Mouse (Mus musculus) right cerebral cortex, adult 2 months (tissue): ENCODE data around the gene Inpp5b.
A peak's percentile ranks its signal among the peaks of the same experiment; 100 is the strongest.
"Not testable (repeated sequence)": the region's sequence is repeated elsewhere in the genome, so short reads cannot be mapped to it uniquely, and the experiment has no call there.

Source experiments
- DNase-seq, 2 experiments: peaks; one replicate each; pipeline ENCODE4 v3.0.0; 2021 to 2022; ENCODE audit warnings: low spot score in 2 of 2

Gene Inpp5b

DNA sequence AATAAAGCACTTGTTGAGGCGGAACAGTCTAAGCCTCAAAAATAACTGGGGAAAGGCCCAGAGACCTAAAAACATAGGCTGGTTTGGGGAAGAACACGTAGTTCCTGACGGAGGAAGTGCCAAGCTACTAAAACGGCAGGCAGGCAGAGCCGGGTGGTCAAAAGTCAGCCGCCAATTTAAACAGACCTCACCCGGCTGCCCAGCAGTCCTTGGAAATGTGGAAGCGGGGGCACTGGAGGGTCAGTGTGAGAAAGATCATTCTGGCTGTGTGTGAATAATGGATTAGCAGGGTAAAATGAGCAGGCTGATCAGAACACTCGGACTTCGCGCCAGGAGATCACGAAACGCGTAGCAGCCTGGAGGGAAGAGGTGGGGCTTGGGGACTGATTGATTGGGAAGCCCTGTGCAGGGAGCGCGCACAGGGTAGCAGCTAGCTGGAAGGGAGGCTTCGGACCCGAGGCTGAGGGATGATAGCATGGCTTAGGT lies 31.6 kb upstream of the Inpp5b start:
- DNase-seq, result no peak

DNA sequence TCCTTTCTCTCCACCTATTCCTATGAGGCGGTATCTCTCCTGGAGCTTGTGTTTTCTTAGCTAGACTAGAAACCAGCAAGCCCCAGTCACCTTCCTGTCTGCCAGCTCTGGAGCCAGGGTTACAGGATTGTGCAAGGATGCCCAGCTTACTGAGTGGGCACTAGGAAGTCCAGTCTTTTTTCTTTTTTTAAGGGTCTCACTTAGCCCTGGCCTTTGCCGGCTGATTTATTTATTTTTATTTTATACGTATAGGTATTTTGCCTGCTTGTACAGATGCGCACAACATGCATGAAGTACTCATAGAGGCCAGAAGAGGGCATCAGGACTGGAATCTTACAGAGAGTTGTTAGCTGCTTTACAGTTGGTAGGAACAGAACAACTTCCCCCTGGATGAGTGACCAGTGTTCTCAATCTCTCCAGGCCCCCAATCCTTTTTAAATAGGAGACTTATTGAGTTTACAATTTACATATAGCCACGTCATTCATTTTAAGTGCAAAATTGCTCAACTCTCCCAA lies 30.8 kb upstream of the Inpp5b start:
- peak; percentile 52 to 66 for DNase-seq

- no peak for DNase-seq
These were observed 29.0 kb upstream of the Inpp5b start for GRCm38 (mm10) chr4:124712618-124713017.

DNA sequence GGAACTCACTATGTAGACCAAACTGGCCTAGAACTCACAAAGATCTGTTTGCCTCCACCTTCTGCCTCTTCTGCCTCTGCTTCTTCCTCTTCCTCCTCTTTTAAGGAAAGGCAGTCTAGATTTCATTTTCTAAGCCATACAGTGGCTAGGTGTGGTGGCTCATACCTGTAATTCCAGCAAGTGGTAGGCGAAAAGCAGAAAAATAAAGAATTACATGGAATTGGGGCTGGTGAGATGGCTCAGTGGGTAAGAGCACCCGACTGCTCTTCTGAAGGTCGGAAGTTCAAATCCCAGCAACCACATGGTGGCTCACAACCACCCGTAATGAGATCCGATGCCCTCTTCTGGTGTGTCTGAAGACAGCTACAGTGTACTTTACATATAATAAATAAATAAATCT lies 27.8 kb upstream of the Inpp5b start:
- DNase-seq, result not testable (repeated sequence)

DNA sequence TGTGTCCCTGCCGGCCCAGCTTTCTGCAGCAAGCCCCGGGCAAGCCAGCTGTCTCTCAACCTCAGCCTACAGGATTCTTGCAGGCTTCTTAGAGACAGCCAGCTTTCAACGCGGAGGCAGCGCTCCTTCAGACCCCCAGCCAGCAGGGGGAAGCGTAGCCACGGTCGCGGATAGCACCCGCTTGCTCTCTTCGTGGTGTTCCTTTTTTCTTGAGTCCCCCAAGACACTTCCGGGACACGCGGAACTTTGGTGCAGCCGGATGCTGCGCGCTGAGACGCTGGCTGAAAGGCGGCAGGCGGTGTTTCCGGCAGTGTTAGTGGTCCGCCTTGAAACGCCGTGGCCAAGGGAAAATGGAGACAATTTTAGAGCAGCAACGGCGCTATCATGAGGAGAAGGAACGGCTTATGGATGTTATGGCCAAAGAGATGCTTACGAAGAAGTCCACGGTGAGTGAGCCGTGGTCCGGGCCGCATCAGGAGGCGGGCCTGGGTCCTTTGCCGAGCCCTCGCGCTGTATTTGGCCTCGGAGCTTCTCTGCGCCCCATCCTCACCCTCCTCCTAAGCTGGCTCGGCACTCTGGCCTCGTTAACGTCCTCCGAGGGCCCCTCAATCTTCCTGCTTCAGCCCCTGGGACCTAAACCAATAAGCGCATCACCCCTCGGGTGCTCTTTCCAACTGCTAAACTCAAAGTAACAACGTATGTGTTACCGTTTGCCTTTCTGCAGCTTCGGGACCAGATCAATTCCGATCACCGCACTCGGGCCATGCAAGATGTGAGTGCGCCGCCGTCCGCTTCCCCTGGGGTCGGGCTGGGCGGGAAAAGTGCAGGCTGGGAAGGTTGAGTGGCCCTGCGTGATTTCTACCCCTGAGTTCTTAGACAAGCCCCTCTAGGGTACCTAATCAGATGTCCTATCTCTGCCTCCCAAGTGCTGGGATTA lies 26.8 kb upstream of the Inpp5b start, which contains the start of gene Sf3a3:
Sf3a3 (plus strand) TSS at position 232 of the 937 bp plus-strand sequence.
- peak; percentile 96 to 97 for DNase-seq

GRCm38 (mm10) chr4:124719101-124719500 lies 22.5 kb upstream of the Inpp5b start:
- DNase-seq, result no peak

GRCm38 (mm10) chr4:124726121-124726520 lies 15.5 kb upstream of the Inpp5b start:
- DNase-seq, result no peak

DNA sequence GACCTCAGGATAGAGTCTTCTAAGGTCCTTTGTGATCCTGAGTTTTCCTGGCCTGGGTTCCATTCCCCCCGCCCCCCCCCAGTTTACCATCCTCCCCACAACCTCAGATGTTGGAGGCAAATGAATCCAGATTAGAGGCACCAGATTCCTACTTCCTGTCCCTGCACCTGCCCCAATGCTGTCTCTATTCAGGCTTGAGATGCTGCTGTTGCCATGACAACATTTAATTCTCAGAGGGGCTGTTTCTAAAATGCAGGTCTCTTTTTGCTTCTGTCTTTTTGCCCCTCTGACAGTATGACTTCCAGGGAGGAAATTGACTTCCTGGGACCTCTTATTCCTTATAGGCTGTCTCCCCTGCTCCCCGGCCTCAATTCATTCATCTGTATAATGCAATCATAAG lies 4.7 kb upstream of the Inpp5b start:
- DNase-seq, result no peak

GRCm38 (mm10) chr4:124737486-124737885 lies 4.2 kb upstream of the Inpp5b start:
- no peak for DNase-seq

GRCm38 (mm10) chr4:124738013-124738412 lies 3.6 kb upstream of the Inpp5b start:
- DNase-seq, result no peak

- no peak for DNase-seq
These were observed 2.9 kb upstream of the Inpp5b start for GRCm38 (mm10) chr4:124738783-124739182.

- DNase-seq, result no peak
These were observed 1.2 kb downstream of the Inpp5b start for GRCm38 (mm10) chr4:124742839-124743238.

DNA sequence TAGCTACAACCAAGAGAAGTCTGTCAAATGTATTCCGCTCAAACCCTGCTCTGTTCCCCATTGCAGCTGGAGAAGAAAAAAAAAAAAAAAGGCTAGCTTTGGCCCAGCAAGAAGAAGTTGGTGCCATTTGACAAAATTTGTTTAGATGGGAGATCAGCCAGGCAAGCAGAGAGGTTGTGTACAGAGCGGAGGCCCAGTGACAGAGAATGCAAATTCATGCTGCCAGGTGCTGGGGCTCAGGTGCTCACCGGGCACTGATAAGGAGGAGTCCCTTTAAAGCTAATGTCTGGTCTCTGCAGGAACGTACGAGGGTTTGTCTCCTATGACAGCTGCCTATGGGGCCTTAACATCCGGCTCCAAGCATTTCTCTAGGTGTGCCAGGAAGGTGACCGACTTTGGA lies 4.9 kb downstream of the Inpp5b start:
- DNase-seq, result no peak

DNA sequence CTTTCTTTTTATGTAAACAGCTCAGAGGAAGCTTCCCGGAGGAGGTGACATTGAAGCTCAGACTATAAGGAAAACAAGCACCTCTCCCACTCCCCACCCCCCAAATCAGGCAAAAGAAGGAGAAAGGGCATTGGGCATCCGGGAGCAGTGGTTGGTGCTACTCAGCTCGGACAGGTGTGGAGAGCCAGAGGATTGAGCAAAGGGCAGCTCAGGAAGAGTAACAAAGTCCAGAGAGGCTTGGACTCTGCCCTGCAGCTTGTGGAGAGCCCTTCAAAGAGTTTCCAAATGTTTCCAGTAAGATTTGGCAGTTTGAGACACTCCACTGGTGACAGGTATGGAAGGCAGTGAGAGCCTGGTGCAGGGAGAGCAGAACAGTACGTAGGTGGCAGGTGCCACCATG lies 6.2 kb downstream of the Inpp5b start:
- DNase-seq, result no peak

DNA sequence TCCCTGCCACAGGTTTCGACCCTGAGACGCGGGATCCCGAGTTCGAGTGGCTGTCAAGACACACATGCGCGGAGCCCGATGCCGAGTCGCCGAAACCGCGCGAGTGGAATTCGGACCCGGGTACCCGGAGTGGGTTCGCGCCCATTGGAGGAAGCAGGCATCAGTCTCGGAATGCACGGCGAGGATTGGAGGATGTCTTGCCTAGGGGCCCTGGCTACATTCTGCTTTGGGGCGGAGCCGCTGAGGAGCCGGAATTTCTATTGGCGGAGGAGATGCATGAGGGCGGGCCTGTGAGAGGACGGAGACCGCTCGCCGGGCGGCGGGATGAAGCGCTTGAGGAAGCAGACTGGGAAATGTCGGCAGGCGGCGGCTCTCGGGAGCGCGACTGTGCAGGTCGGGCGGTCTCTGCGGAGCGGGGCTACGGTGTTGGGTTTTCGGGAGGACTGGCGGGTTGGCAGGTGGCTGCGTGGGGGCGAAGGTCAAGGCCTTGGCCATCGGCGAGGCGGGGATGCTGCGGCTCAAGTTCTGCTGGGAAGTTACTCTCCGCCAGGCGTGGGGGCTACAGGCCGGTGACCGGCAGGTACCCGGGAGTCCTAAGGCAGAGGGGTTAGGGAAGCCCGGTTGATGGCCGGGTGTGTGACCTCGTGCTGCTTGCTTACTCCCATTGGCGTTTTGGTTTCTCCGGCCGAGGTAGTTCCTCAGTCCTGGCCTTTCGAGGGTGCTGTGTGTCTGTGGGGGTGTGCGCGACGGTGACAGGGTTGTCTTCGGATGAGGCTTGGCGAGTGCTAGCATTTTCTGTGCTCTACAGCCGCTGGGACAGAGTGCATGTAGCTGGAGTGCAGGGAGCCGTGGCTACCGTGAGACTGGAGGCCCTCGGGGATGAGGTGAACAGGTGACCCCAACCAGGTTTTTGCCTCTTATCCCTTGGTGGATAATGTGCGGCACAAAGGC lies 9.9 kb downstream of the Inpp5b start:
- peak; percentile 98 to 100 for DNase-seq

- DNase-seq, result no peak
These were observed 10.9 kb downstream of the Inpp5b start for GRCm38 (mm10) chr4:124752281-124753199.

- no peak for DNase-seq
These were observed 13.9 kb downstream of the Inpp5b start for GRCm38 (mm10) chr4:124755526-124755925.

DNA sequence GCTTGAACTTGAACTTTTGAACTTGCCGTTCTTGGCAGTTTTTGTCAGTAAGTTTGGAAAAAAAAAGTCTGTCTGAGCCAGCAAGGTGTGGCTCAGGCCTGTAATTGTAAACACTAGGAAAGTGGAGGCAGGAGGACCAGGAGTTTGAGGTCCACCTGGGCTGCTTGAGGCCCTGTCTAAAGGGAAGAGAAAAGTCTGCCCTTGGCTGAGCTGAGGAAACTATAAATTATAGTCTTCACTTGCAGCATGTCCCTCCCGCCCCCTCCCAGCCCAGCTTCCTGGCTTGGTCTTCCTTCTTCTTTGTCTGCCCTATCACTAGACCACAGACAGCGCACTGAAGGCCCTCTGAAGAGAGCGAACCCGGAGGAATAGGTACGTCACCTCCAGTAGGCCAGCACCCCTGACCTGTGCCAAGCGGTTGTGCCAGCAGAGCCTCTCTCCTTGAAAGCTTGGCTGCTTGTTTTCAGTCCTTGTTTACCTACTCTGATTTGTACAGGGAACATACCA lies 17.7 kb downstream of the Inpp5b start:
- DNase-seq, result no peak

DNA sequence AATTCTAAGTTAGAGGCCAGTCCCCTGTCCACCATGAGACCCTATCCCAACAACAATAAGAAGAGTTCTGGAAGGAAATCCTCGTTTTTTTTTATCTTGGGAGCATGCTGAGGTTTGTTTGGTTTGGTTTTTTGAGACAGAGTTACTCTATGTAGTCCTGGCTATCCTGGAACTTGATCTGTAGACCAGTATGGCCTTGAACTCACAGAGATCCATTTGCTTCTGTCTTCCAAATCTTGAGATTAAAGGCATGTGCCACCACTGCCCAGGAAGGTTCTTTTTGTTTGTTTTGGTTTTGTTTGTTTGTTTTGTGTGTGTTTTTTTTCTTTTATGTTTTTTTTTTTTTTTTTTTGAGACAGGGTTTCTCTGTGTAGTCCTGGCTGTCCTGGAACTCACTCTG lies 19.6 kb downstream of the Inpp5b start:
- DNase-seq, result no peak

- DNase-seq, result no peak
These were observed 21.3 kb downstream of the Inpp5b start for GRCm38 (mm10) chr4:124762858-124763452.
